Mouse (Mus musculus): ENCODE measurements around the gene 6430628N08Rik. TPM values are rescaled to one million over a fixed set of nuclear protein-coding genes. Genes with fewer than 3 reads are reported as not detected.
A peak's percentile ranks its signal among the peaks of the same experiment; 100 is the strongest.

The 6430628N08Rik gene
- polyA plus RNA-seq, 1 experiment from 2014 or later = 0.48 TPM

GRCm38 (mm10) chr4:115939295-115940102 is 49.0 kb downstream of the 6430628N08Rik start, which contains the start of gene Dmbx1:
Gene Dmbx1, minus strand, starts transcription at chr4:115939926.
- Histone ChIP-seq H3K9me3 (replicated peaks; ENCODE audit: control insufficient read depth, low read length, poor library complexity, severe bottlenecking) (no peaks in the 10 kb centered on the region), H3K9ac (ENCODE audit: low read depth, low read length) (no peak within 1 kb of the TSS), H3K27ac (ENCODE audit: low read length) (no peak within 1 kb of the TSS), H3K27me3 (ENCODE audit: control insufficient read depth, insufficient read depth, low read depth, low read length) (peaks cover 56% of the 10 kb centered on the region), H3K36me3 (ENCODE audit: control insufficient read depth, insufficient read depth, low read length) (no peaks in the 10 kb centered on the region), H3K4me2 (ENCODE audit: low read length) (peak within 1 kb of the TSS; percentile 42), H3K4me1 (ENCODE audit: control insufficient read depth, insufficient read depth, low read length) (peaks cover 22% of the 10 kb centered on the region), H3K4me3 (ENCODE audit: low read depth, low read length) (peak within 1 kb of the TSS; percentile 26)
- WGBS = under 1% methylated on average over 71 of the region's 71 CpGs
- no peak for ATAC-seq

GRCm38 (mm10) chr4:115940681-115941080 is 50.2 kb downstream of the 6430628N08Rik start:
- Histone ChIP-seq H3K9me3 (replicated peaks; ENCODE audit: control insufficient read depth, low read length, poor library complexity, severe bottlenecking) (no peaks in the 10 kb centered on the region), H3K4me3 (ENCODE audit: low read depth, low read length) (no peak overlapping the region), H3K27me3 (ENCODE audit: control insufficient read depth, insufficient read depth, low read depth, low read length) (peaks cover 60% of the 10 kb centered on the region), H3K4me2 (ENCODE audit: low read length) (no peak overlapping the region), H3K4me1 (ENCODE audit: control insufficient read depth, insufficient read depth, low read length) (peaks cover 22% of the 10 kb centered on the region), H3K36me3 (ENCODE audit: control insufficient read depth, insufficient read depth, low read length) (no peaks in the 10 kb centered on the region), H3K9ac (ENCODE audit: low read depth, low read length) (no peak overlapping the region), H3K27ac (ENCODE audit: low read length) (no peak overlapping the region)
- whole genome bisulfite sequencing = 18% methylated on average over 3 of the region's 3 CpGs
- ATAC-seq = no peak

- H3K9me3 ChIP-seq (replicated peaks; ENCODE audit: control insufficient read depth, low read length, poor library complexity, severe bottlenecking) = no peaks in the 10 kb centered on the region
- no peak for ATAC-seq
- H3K36me3 ChIP-seq (ENCODE audit: control insufficient read depth, insufficient read depth, low read length) = no peaks in the 10 kb centered on the region
- peaks cover 65% of the 10 kb centered on the region for H3K27me3 ChIP-seq (ENCODE audit: control insufficient read depth, insufficient read depth, low read depth, low read length)
- H3K4me3 ChIP-seq (ENCODE audit: low read depth, low read length) = no peak overlapping the region
- H3K4me1 ChIP-seq (ENCODE audit: control insufficient read depth, insufficient read depth, low read length) = peaks cover 19% of the 10 kb centered on the region
- H3K27ac ChIP-seq (ENCODE audit: low read length) = no peak overlapping the region
- H3K9ac ChIP-seq (ENCODE audit: low read depth, low read length) = no peak overlapping the region
- no peak overlapping the region for H3K4me2 ChIP-seq (ENCODE audit: low read length)
- 7% methylated on average over 8 of the region's 9 CpGs for WGBS
These were observed 50.9 kb downstream of the 6430628N08Rik start for GRCm38 (mm10) chr4:115941242-115941820.

GRCm38 (mm10) chr4:115943669-115944314 is 53.3 kb downstream of the 6430628N08Rik start:
- no peak overlapping the region for H3K27ac ChIP-seq (ENCODE audit: low read length)
- peaks cover 63% of the 10 kb centered on the region for H3K27me3 ChIP-seq (ENCODE audit: control insufficient read depth, insufficient read depth, low read depth, low read length)
- no peaks in the 10 kb centered on the region for H3K9me3 ChIP-seq (replicated peaks; ENCODE audit: control insufficient read depth, low read length, poor library complexity, severe bottlenecking)
- H3K36me3 ChIP-seq (ENCODE audit: control insufficient read depth, insufficient read depth, low read length) = no peaks in the 10 kb centered on the region
- H3K4me3 ChIP-seq (ENCODE audit: low read depth, low read length) = peak overlapping the region; percentile 37
- peaks cover 14% of the 10 kb centered on the region for H3K4me1 ChIP-seq (ENCODE audit: control insufficient read depth, insufficient read depth, low read length)
- peak; percentile 16 for ATAC-seq
- WGBS = 1% methylated on average over 35 of the region's 41 CpGs
- H3K4me2 ChIP-seq (ENCODE audit: low read length) = peak overlapping the region; percentile 64
- H3K9ac ChIP-seq (ENCODE audit: low read depth, low read length) = peak overlapping the region; percentile 54

Other genes with a start within 250 kb of the 6430628N08Rik start
- 0.80 and 1.2 TPM in 2 replicates for gene Cyp4b1, start 242.9 kb upstream of the 6430628N08Rik start, polyA plus RNA-seq (2015; fragmentation: Nextera tagmentation; extraction: Ambion mirVana)
- 17.3 and 17.6 TPM in 2 replicates for gene Efcab14, start 152.9 kb upstream of the 6430628N08Rik start, polyA plus RNA-seq (2015; fragmentation: Nextera tagmentation; extraction: Ambion mirVana)
- gene Tex38, start 109.6 kb upstream of the 6430628N08Rik start, polyA plus RNA-seq (2015; fragmentation: Nextera tagmentation; extraction: Ambion mirVana) = 0.46 and 0.72 TPM in 2 replicates
- gene Atpaf1, start 105.9 kb upstream of the 6430628N08Rik start, polyA plus RNA-seq (2015; fragmentation: Nextera tagmentation; extraction: Ambion mirVana) = 37.1 and 38.6 TPM in 2 replicates
- gene Mob3c, start 62.6 kb upstream of the 6430628N08Rik start, polyA plus RNA-seq (2015; fragmentation: Nextera tagmentation; extraction: Ambion mirVana) = 5.0 and 6.2 TPM in 2 replicates
- 22.3 and 24.5 TPM in 2 replicates for gene Mknk1, start 51.5 kb upstream of the 6430628N08Rik start, polyA plus RNA-seq (2015; fragmentation: Nextera tagmentation; extraction: Ambion mirVana)
- gene Kncn, start 6.3 kb upstream of the 6430628N08Rik start, polyA plus RNA-seq (2015; fragmentation: Nextera tagmentation; extraction: Ambion mirVana) = 0.18 TPM in 1 of 2 replicates, not detected in the other
- gene Dmbx1, start 49.3 kb downstream of the 6430628N08Rik start, polyA plus RNA-seq (2015; fragmentation: Nextera tagmentation; extraction: Ambion mirVana) = 6.1 and 12.0 TPM in 2 replicates
- 25.9 and 27.3 TPM in 2 replicates for gene Faah, start 127.3 kb downstream of the 6430628N08Rik start, polyA plus RNA-seq (2015; fragmentation: Nextera tagmentation; extraction: Ambion mirVana)
- gene Nsun4, start 163.2 kb downstream of the 6430628N08Rik start, polyA plus RNA-seq (2015; fragmentation: Nextera tagmentation; extraction: Ambion mirVana) = 9.9 and 11.3 TPM in 2 replicates
- gene Uqcrh, start 184.4 kb downstream of the 6430628N08Rik start, polyA plus RNA-seq (2015; fragmentation: Nextera tagmentation; extraction: Ambion mirVana) = 367 and 376 TPM in 2 replicates
- gene Lrrc41, start 184.6 kb downstream of the 6430628N08Rik start, polyA plus RNA-seq (2015; fragmentation: Nextera tagmentation; extraction: Ambion mirVana) = 73.7 and 74.6 TPM in 2 replicates
- gene Rad54l, start 233.0 kb downstream of the 6430628N08Rik start, polyA plus RNA-seq (2015; fragmentation: Nextera tagmentation; extraction: Ambion mirVana) = 4.6 and 6.1 TPM in 2 replicates
- gene Pomgnt1, start 233.2 kb downstream of the 6430628N08Rik start, polyA plus RNA-seq (2015; fragmentation: Nextera tagmentation; extraction: Ambion mirVana) = 63.1 and 68.8 TPM in 2 replicates